Mouse (Mus musculus) heart, embryonic 15.5 days (tissue): ENCODE results near the gene Dlg2. TPM values are rescaled to one million over a fixed set of nuclear protein-coding genes. Genes with fewer than 3 reads are reported as not detected.

Source experiments
- ATAC-seq: fragments of 200-750 bp; cut with Nextera tagmentation; replicated peaks from 2 replicates; pipeline ENCODE4 v1.8.0; 2017; ENCODE audit warnings: low read depth, moderate TSS enrichment; ENCODE audit not compliant: insufficient number of reproducible peaks, insufficient read depth, low FRiP score
- H3K27ac ChIP-seq: fragments of 300-500 bp; sonication (generic); 2 replicates; pipeline ENCODE4 v1.5.1; 2015; ENCODE audit warnings: mild to moderate bottlenecking, inconsistent platforms
- H3K27me3 ChIP-seq: fragments of 300-500 bp; sonication (generic); 2 replicates; pipeline ENCODE4 v1.6.1; 2015; ENCODE audit warnings: inconsistent platforms
- H3K36me3 ChIP-seq: fragments of 300-500 bp; sonication (generic); 2 replicates; pipeline ENCODE4 v1.6.1; 2015; ENCODE audit warnings: mild to moderate bottlenecking, inconsistent platforms
- H3K4me1 ChIP-seq: fragments of 300-500 bp; sonication (generic); replicated peaks from 2 replicates; pipeline ENCODE4 v1.6.1; 2015; ENCODE audit warnings: inconsistent platforms
- H3K4me2 ChIP-seq: fragments of 300-500 bp; sonication (generic); 2 replicates; pipeline ENCODE4 v1.6.1; 2015; ENCODE audit warnings: inconsistent platforms, mild to moderate bottlenecking, moderate library complexity
- H3K4me3 ChIP-seq: fragments of 300-500 bp; sonication (generic); 2 replicates; pipeline ENCODE4 v1.5.1; 2015; ENCODE audit warnings: mild to moderate bottlenecking, inconsistent platforms
- H3K9ac ChIP-seq: fragments of 300-500 bp; sonication (generic); 2 replicates; pipeline ENCODE4 v1.6.1; 2015; ENCODE audit warnings: mild to moderate bottlenecking, inconsistent platforms
- H3K9me3 ChIP-seq: fragments of 300-500 bp; sonication (generic); replicated peaks from 2 replicates; pipeline ENCODE4 v1.6.1; 2016; ENCODE audit warnings: inconsistent platforms
- WGBS: fragments of 180-500 bp; shearing (Covaris S2); methylation state at CpG from one replicate; pipeline ENCODE4 v1.1.7; 2015; ENCODE audit warnings: mixed read lengths; 5-methylcytosine and 5-hydroxymethylcytosine counted together
- polyA plus RNA-seq: library from polyadenylated mRNA; unstranded; fragments of >200 nt; fragmentation: Nextera tagmentation; extraction: Ambion mirVana; gene quantifications from 2 replicates; pipeline ENCODE4 v1.2.1, GENCODE M21; 2015

The Dlg2 gene
- polyA plus RNA-seq, 1 experiment from 2014 or later = 6.3 TPM

DNA sequence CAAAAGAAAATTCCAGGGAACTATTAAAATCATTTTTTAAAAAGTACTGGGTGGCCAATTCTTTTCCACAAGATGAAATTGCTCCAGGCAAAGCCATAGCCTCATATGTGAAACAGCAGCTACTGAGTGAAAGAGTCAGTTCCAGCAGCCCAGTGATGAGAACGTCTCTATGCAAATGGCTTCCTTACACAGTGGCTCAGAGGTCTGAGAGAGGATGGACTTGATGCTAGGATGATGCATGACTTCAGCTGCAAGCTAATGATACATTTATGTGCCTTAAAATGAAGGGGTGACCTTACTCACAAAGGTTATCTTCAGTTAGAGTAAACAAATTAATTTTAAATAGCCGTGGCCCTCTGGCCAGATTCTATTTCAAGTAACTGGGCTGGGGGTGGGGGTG lies 1420.5 kb downstream of the Dlg2 start:
- no peak for ATAC-seq
- no peaks in the 10 kb centered on the region for H3K27me3 ChIP-seq
- H3K4me3 ChIP-seq = no peak overlapping the region
- H3K9me3 ChIP-seq = no peaks in the 10 kb centered on the region
- no peak overlapping the region for H3K27ac ChIP-seq
- H3K9ac ChIP-seq = no peak overlapping the region
- no peaks in the 10 kb centered on the region for H3K36me3 ChIP-seq
- no peaks in the 10 kb centered on the region for H3K4me1 ChIP-seq
- H3K4me2 ChIP-seq = no peak overlapping the region
- WGBS = 26% methylated on average over 2 of the region's 2 CpGs

DNA sequence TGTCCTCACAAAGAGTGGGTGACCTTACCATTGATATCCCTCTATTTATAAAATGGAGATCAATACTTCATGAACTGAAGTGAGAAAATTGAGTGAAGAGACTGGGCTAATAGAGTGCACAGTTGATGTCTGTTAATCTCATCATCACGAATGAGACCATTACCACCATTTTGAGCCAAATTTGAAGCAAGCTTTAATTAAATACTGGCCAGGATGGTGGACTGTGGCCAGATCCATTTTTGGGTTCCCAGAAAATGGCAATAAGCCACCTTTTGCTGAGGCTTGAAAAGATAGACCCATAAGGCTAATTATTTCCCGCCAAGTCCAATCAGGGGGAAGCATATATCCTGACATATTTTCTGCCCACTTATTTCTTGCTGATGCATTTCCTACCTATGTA lies 1421.0 kb downstream of the Dlg2 start:
- Histone ChIP-seq H3K36me3 (no peaks in the 10 kb centered on the region), H3K4me2 (no peak overlapping the region)
- 78% methylated on average over 2 of the region's 2 CpGs for WGBS

DNA sequence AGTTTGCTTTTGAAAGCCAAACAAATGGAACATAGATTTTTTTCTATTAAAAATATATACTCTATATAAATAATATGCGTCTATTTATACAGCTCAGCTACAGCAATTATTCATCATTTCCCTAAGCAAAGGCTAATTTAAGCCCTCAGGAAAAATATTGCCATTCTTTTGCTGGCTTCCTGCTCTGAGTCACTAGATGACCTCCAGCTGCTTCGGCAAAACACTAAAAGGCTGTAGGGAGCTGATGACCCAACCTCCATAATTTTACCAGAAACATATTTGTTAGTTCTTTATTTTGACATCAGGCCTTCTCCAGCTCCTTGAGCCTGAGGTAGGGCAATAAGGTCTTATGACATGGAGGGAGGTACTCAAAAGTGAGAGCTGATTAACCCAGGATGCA lies 1426.0 kb downstream of the Dlg2 start:
- H3K27ac ChIP-seq = no peak overlapping the region
- no peaks in the 10 kb centered on the region for H3K36me3 ChIP-seq
- no peak overlapping the region for H3K4me3 ChIP-seq
- no peaks in the 10 kb centered on the region for H3K9me3 ChIP-seq
- H3K27me3 ChIP-seq = no peaks in the 10 kb centered on the region
- ATAC-seq = no peak
- no peak overlapping the region for H3K9ac ChIP-seq
- WGBS = 59% methylated on average over 2 of the region's 2 CpGs
- H3K4me2 ChIP-seq = no peak overlapping the region
- H3K4me1 ChIP-seq = no peaks in the 10 kb centered on the region

More for the DNA sequence above, 1421.0 kb downstream of the Dlg2 start:
- Histone ChIP-seq H3K9me3 (no peaks in the 10 kb centered on the region), H3K9ac (no peak overlapping the region), H3K4me3 (no peak overlapping the region), H3K27me3 (no peaks in the 10 kb centered on the region), H3K27ac (no peak overlapping the region), H3K4me1 (no peaks in the 10 kb centered on the region)
- ATAC-seq = no peak

- H3K36me3 ChIP-seq = no peaks in the 10 kb centered on the region
- no peak overlapping the region for H3K4me2 ChIP-seq
- H3K9me3 ChIP-seq = no peaks in the 10 kb centered on the region
- WGBS = 71% methylated on average over 3 of the region's 3 CpGs
- H3K4me3 ChIP-seq = no peak overlapping the region
- H3K27me3 ChIP-seq = no peaks in the 10 kb centered on the region
- no peak overlapping the region for H3K27ac ChIP-seq
- no peak for ATAC-seq
- H3K9ac ChIP-seq = no peak overlapping the region
- no peaks in the 10 kb centered on the region for H3K4me1 ChIP-seq
Measured at GRCm38 (mm10) chr7:91916809-91917208, 1440.3 kb downstream of the Dlg2 start.

DNA sequence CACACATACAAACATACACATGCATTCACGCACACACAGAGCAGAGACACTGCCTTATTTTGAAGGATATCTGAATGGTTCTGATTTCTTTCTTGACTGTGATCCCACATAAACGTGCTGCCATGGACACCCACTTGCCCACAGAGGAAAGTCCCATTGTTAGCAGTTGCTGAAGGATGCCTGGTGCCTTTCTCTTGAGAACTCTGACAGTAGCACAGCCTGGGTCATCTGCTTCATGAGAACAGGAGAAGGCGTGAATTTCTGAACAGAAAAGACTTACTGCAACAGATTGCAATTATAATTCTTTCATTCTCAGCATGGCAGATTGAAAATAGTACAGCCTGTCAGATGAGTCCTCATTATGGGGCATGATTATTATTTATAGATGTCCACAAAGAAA lies 1442.6 kb downstream of the Dlg2 start:
- 72% methylated on average over 3 of the region's 3 CpGs for WGBS
- Histone ChIP-seq H3K36me3 (no peaks in the 10 kb centered on the region), H3K4me1 (no peaks in the 10 kb centered on the region), H3K27ac (no peak overlapping the region), H3K27me3 (no peaks in the 10 kb centered on the region), H3K4me2 (no peak overlapping the region), H3K9ac (no peak overlapping the region), H3K9me3 (no peaks in the 10 kb centered on the region), H3K4me3 (no peak overlapping the region)
- ATAC-seq = no peak

DNA sequence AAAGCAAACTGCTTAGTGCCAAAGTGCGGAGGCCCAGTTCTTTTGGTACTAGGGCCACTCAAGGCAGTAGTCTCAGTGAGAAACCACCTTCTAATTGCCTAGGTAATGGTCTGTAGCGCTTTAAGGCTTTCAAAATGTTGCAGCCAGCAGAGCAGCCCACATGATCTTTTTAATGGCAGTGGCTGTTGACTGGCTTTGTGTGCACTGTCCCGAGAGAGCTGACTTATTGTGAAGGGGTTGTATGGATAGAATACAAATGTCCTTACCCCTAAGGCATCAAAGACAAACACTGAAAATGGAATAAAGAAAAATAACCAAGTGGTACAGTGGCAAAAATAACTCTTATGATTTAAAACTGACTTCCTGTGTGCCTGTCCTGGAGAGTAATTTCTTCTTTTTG lies 1443.3 kb downstream of the Dlg2 start:
- H3K27me3 ChIP-seq = no peaks in the 10 kb centered on the region
- H3K9ac ChIP-seq = no peak overlapping the region
- ATAC-seq = no peak
- H3K9me3 ChIP-seq = no peaks in the 10 kb centered on the region
- no peak overlapping the region for H3K4me2 ChIP-seq
- WGBS = 79% methylated on average over 3 of the region's 3 CpGs
- no peak overlapping the region for H3K27ac ChIP-seq
- no peaks in the 10 kb centered on the region for H3K36me3 ChIP-seq
- H3K4me3 ChIP-seq = no peak overlapping the region
- no peaks in the 10 kb centered on the region for H3K4me1 ChIP-seq

DNA sequence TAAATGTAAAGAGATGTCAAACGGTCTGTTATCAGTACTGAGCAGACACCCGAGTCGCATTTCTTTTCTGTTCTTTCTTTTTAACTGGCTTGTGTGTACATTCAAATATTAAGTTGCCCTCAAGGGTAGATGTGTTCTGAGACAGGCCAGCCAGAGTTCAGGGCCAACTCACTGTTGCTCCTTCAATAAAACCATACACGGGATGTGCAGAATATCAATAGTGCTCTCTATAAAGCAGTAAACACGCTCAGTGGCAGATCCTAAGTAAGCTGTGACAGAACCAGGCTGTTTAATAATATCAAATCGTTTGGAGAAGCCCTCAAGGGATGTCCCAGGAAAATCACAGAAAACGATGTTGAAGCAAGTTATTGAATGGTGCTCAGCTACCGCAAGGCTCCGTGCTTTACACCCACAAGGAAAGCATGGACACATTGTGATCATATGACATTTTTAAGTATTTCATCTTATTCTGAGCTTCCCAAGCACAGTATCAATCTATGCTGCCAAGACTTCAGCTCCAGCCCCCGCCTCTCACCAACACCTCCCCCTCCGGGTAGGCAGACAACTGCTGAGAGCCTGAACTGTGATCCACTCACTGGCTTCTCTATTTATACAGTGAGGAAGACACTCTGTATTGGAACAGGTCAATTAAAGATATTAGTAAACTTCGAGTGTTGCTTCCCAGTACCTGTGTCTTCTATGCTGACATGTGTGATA lies 1458.6 kb downstream of the Dlg2 start:
- no peak overlapping the region for H3K4me3 ChIP-seq
- ATAC-seq = no peak
- H3K4me2 ChIP-seq = no peak overlapping the region
- no peaks in the 10 kb centered on the region for H3K27me3 ChIP-seq
- no peaks in the 10 kb centered on the region for H3K9me3 ChIP-seq
- no peak overlapping the region for H3K27ac ChIP-seq
- no peaks in the 10 kb centered on the region for H3K36me3 ChIP-seq
- H3K4me1 ChIP-seq = no peaks in the 10 kb centered on the region
- WGBS = 56% methylated on average over 12 of the region's 12 CpGs
- H3K9ac ChIP-seq = no peak overlapping the region

- Histone ChIP-seq H3K27me3 (no peaks in the 10 kb centered on the region), H3K4me3 (no peak overlapping the region), H3K4me1 (no peaks in the 10 kb centered on the region), H3K36me3 (no peaks in the 10 kb centered on the region), H3K9ac (no peak overlapping the region), H3K27ac (no peak overlapping the region), H3K9me3 (no peaks in the 10 kb centered on the region), H3K4me2 (no peak overlapping the region)
- 75% methylated on average over 2 of the region's 2 CpGs for WGBS
- no peak for ATAC-seq
Measured at GRCm38 (mm10) chr7:91936193-91936592, 1459.7 kb downstream of the Dlg2 start.

DNA sequence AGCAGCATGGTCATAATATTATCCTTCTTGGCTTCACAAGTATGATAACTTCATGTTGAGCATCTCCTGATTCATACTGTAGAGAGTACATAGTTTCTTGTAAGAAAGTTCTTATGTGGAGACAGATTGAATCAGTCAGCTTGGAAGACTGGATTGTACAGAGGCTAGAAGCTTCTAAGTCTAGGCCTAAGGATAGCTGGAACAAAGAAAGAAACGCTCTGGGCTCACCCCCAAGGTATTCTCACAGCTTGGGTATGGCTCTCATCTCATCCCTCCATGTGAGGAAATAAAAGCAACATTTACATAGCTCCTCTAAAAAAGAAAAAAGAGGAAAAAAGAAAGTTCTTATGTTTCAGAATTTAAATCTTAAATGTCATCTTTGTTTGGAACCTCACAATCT lies 1466.8 kb downstream of the Dlg2 start:
- Histone ChIP-seq H3K27ac (no peak overlapping the region), H3K27me3 (no peaks in the 10 kb centered on the region), H3K9ac (no peak overlapping the region), H3K9me3 (no peaks in the 10 kb centered on the region), H3K36me3 (no peaks in the 10 kb centered on the region), H3K4me1 (no peaks in the 10 kb centered on the region), H3K4me3 (no peak overlapping the region), H3K4me2 (no peak overlapping the region)
- WGBS = 76% methylated on average over 1 of the region's 1 CpGs
- ATAC-seq = no peak

GRCm38 (mm10) chr7:91955584-91955983 lies 1479.1 kb downstream of the Dlg2 start:
- Histone ChIP-seq H3K4me1 (no peaks in the 10 kb centered on the region), H3K36me3 (no peaks in the 10 kb centered on the region), H3K4me3 (no peak overlapping the region), H3K27me3 (no peaks in the 10 kb centered on the region), H3K9ac (no peak overlapping the region), H3K4me2 (no peak overlapping the region), H3K9me3 (no peaks in the 10 kb centered on the region), H3K27ac (no peak overlapping the region)
- no peak for ATAC-seq
- 85% methylated on average over 1 of the region's 1 CpGs for WGBS

GRCm38 (mm10) chr7:91962956-91963355 lies 1486.5 kb downstream of the Dlg2 start:
- H3K4me3 ChIP-seq = no peak overlapping the region
- H3K27me3 ChIP-seq = no peaks in the 10 kb centered on the region
- H3K4me2 ChIP-seq = no peak overlapping the region
- no peak overlapping the region for H3K9ac ChIP-seq
- no peaks in the 10 kb centered on the region for H3K36me3 ChIP-seq
- H3K27ac ChIP-seq = no peak overlapping the region
- no peaks in the 10 kb centered on the region for H3K9me3 ChIP-seq
- ATAC-seq = no peak
- WGBS = 84% methylated on average over 2 of the region's 2 CpGs
- H3K4me1 ChIP-seq = no peaks in the 10 kb centered on the region

GRCm38 (mm10) chr7:91972970-91973369 lies 1496.5 kb downstream of the Dlg2 start:
- H3K4me1 ChIP-seq = no peaks in the 10 kb centered on the region
- ATAC-seq = no peak
- H3K27ac ChIP-seq = no peak overlapping the region
- H3K4me2 ChIP-seq = no peak overlapping the region
- 35% methylated on average over 1 of the region's 1 CpGs for WGBS
- no peaks in the 10 kb centered on the region for H3K36me3 ChIP-seq
- H3K9ac ChIP-seq = no peak overlapping the region
- no peaks in the 10 kb centered on the region for H3K27me3 ChIP-seq
- no peak overlapping the region for H3K4me3 ChIP-seq
- H3K9me3 ChIP-seq = no peaks in the 10 kb centered on the region
